Mouse (Mus musculus) liver, adult 2 months (tissue): ENCODE measurements around the gene Ndc1.

Experiments
- CTCF ChIP-seq: fragments of 200-500 bp; IDR thresholded peaks from 2 replicates; pipeline ENCODE4 v1.5.1; 2011; ENCODE audit warnings: low read depth, low read length, control low read depth
- POLR2A ChIP-seq: fragments of 200-500 bp; IDR thresholded peaks from 2 replicates; pipeline ENCODE4 v1.6.1; 2011; ENCODE audit warnings: low read length, control low read depth; ENCODE audit not compliant: insufficient read depth; ENCODE audit errors: extremely low read depth

DNA sequence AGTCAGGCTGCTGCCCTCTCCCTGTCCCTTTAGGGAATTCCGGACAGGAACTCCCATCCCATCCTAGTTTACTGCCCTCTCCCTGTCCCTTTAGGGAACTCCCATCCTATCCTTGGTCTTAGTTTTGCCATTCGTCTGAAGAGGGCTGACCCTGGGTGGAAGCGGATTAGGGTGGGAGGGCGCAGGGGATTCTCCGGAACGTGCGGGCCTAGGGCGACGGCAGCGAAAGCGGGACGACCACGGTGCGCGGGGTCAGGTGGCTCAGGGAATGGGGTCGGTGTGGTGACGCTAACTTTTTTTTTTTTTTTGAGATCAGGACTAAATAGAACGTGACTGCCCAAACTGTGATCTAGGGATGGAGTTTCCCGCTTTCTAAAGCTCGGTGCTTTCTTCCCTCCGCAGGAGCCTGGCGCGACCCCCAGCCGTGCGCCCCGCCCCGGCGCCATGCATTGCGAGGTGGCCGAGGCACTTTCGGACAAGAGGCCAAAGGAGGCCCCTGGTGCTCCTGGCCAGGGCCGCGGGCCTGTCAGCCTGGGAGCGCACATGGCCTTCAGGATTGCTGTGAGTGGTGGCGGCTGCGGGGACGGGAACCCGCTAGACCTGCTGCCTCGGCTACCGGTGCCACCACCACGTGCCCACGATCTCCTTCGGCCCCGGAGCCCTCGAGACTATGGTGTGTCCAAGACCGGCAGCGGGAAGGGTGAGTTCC, 67.8 kb downstream of the Ndc1 start:
- TF ChIP-seq POLR2A (no peak), CTCF (no peak)
